Mouse (Mus musculus): Measurements from ENCODE around the gene Gm21985.
"Not testable (repeated sequence)": the region's sequence is repeated elsewhere in the genome, so short reads cannot be mapped to it uniquely, and the experiment has no call there.

Gene Gm21985

DNA sequence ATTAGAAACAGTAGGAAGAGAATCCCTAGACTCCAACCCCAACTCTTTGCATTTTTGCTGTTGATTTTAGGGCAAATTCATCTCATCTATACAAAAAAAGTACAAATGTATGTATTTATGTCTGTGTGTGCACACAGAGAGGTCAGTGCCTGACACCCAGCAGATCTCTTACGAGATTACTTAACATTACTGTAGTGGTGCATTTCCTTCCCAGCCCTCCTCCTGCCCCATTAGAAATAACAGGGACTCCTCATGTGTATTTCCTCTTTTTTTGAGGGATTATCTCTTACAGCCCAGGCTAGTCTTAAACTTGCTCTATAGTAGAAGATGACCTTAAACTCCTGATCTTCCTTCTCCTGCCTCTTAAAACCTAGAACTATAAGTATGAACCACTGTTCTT is 126.6 kb downstream of the Gm21985 start:
- no peak for DNase-seq (ENCODE audit: low read depth)

GRCm38 (mm10) chr2:112393958-112394357 is 127.8 kb downstream of the Gm21985 start:
- DNase-seq (ENCODE audit: low read depth) = no peak

DNA sequence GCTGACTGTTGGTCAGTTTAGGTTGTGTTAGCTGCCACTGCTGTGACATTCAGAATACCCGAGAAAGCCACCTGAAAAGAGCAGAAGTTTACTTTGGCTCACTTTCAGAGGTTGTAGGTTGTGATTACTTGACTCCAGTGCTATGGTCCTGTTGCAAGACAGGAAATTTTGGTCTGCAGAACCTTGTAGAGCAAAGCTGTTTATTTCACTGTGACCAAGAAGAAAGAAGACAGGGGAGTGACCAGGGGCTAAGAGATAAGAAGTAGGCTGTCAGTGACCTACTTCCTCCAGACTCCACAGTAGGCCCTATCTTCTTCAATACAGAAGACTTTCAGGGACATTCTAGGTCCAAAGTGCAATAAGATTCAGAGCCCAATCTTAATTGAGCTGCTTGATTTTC is 130.5 kb downstream of the Gm21985 start:
- DNase-seq (ENCODE audit: low read depth) = no peak

- DNase-seq (ENCODE audit: low read depth) = no peak
These were observed 140.9 kb downstream of the Gm21985 start for GRCm38 (mm10) chr2:112407030-112407429.

- no peak for DNase-seq (ENCODE audit: low read depth)
These were observed 159.2 kb downstream of the Gm21985 start for GRCm38 (mm10) chr2:112425308-112425707.

DNA sequence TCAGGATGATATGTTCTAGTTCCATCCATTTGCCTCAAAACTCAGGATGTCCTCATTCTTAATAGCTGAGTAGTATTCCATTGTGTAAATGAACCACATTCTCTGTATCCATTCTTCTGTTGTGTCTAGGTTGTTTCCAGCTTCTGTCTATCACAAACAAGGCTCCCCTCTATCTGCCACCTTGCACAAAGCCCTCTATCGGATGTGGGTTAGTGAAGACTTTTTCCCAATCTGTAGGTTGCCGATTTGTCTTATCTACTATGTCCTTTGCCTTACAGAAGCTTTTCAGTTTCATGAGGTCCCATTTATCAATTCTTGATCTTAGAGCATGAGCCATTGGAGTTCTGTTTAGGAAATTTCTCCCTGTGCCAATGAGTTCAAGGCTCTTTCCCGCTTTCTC is 162.4 kb downstream of the Gm21985 start:
- not testable (repeated sequence) for DNase-seq (ENCODE audit: low read depth)

DNA sequence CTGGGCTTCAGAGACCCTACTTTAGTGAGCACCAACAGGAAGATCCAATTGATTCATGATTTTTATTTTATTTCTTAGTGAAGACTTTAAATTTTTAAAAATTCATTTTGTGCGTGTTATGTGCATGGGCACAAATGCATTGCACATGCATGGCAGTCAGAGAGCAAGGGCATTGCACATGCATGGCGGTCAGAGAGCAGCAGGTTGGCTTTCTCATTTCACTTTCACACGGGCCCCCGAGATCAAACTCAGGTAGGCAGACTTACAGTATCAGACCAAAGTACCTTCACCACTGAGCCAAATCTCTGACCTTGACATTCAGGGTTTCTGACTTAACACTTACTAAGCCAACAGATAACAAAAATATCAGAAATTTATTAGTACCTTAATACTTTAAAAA is 163.6 kb downstream of the Gm21985 start:
- DNase-seq (ENCODE audit: low read depth) = no peak

DNA sequence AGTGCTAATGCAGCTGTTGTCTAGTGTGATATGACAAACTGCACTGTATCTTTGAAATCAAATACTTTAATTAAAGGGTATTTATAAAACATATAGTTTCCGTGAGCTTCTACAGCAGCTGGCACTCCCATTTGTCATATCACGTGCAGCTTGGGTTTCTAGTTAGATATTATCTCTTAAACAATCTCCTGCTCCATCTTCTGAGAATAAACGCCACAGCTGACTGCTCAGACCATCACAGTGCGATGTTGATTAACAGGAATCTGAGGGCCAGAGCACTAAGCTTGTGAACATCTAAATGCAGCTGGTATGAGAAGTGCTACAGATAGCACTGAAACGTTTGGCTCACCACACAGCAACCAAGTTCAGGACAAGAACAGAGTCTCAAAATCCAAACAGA is 164.3 kb downstream of the Gm21985 start:
- no peak for DNase-seq (ENCODE audit: low read depth)

DNA sequence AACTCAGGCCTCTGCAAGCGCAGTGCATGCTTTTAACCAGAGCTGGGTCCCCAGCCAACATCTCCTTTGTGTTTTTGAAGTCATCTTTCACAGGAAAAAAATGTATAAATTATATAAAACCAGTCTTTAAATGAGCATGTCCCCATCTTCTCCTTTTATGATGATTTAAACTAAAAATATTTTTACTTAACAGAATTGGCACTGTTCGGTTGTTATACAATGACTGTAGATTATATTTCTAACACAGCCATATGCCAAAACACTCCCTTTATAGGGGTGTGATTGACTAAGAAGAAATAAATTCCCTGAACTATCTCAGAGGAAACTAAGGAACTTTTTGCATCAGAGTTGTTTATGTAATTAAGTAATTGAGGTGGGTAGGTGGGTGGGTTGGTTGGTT is 166.4 kb downstream of the Gm21985 start:
- no peak for DNase-seq (ENCODE audit: low read depth)

DNA sequence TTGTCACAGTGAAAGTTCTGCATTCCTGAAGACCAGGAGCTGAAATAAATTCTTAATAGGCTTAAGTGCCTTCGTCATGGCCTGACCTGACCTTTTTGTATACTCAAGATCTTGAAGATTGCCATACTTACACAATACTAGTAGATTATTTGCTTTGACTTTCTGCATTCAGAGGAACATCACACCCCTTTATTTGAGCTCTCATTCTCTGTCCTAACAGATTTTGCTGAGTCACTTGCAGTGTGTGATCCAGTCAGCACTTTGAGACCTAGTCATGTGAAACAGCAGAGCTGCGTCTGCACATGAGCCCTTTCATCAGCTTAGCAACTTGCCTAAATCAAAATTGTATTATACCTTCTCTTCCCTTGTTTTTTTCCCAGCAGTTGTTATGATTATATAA is 167.2 kb downstream of the Gm21985 start:
- DNase-seq (ENCODE audit: low read depth) = no peak

DNA sequence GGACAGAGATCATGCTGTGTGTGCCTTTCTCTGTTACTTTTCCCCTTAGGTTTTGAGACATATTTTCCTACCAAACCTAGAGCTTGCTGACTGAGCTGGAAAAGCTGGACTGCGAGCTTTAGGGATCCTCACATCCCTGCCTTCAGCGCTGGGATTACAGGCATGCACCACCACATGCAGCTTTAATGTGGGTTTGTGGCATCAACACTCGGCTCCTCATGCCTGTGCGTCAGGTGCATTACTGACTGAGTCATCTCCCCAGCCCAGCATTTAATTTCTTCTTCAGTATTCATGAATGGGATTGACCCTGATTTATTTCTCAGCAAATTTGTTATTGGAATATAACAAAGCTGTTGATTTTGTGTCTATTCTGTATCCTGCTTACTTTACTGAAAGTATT is 170.2 kb downstream of the Gm21985 start:
- no peak for DNase-seq (ENCODE audit: low read depth)

DNA sequence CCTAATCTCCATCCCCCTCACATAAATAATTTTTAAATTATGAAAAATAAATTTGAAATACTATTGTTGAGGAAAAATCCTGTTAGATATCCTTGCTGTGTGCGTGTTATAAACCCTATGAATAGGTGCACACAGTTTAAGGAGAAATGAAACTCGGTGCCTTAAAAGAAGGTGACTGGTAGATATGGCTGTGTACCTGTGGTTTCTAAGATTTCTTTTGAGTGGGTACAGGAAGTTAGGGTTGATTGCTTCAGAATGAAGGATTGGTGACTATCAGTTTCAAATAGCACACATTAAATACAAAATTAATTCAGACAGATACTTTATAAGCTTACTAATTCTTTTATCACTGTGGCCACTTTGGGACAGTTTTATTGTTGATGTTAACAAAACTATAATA is 171.5 kb downstream of the Gm21985 start:
- no peak for DNase-seq (ENCODE audit: low read depth)

DNA sequence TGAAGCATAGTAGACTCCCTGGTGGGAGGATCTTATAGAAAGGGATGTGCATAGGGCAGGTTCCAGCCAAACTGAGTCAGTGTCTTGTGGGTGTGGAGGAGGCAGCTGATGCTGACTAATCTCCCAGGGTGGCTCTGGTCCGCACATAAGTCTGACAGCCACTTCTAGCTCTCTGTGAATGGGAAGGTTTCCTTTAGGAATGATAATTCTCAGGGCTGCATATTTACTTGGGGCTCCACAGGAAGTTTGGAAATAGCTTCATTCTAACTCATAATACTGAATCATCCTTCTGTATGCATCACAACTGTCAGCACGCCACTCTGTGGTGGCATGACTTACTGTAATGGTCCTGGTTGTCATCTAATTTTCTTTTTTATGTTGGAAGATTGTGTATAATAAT is 177.4 kb downstream of the Gm21985 start:
- no peak for DNase-seq (ENCODE audit: low read depth)

- no peak for DNase-seq (ENCODE audit: low read depth)
These were observed 179.4 kb downstream of the Gm21985 start for GRCm38 (mm10) chr2:112445511-112445910.

DNA sequence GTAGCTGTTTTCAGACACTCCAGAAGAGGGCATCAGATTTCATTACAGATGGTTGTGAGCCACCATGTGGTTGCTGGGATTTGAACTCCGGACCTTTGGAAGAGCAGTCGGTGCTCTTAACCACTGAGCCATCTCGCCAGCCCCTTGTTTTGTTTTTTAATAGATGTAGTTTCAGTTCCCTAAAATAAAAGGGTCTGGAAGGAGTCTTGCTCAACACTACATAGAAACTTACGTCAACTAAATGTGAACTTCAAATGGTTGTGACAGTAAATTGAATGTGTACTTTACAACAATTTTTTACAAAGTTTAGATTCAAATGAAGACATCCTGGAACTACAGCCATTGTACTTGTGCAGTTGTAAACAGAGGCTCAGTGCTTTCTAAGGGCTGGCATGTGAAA is 181.9 kb downstream of the Gm21985 start:
- DNase-seq (ENCODE audit: low read depth) = not testable (repeated sequence)

DNA sequence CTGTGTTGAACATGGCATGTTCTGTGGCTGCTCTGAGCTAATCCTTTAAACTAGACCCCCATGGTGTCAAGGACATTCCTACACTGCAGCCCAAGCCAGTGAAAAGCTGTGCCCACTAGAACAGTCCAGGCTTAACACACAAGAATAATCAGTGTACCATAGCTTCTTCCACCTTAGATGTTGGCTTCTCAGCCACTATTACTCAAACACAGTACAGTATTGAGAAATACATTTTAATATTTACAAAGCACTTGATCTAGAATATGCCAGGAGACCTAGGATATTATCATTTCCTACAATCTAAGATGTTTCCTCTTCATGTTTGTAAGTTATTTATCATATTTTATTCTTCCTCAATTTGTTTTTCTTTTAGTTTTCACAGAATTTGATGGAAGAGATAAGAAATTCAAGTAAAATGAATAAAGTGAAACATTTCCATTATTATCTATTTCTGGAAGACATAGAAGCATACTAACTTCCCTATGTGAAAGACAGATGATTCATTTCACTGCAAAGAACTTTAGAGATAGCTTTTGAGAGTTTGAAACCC is 182.5 kb downstream of the Gm21985 start:
- no peak for DNase-seq (ENCODE audit: low read depth)

DNA sequence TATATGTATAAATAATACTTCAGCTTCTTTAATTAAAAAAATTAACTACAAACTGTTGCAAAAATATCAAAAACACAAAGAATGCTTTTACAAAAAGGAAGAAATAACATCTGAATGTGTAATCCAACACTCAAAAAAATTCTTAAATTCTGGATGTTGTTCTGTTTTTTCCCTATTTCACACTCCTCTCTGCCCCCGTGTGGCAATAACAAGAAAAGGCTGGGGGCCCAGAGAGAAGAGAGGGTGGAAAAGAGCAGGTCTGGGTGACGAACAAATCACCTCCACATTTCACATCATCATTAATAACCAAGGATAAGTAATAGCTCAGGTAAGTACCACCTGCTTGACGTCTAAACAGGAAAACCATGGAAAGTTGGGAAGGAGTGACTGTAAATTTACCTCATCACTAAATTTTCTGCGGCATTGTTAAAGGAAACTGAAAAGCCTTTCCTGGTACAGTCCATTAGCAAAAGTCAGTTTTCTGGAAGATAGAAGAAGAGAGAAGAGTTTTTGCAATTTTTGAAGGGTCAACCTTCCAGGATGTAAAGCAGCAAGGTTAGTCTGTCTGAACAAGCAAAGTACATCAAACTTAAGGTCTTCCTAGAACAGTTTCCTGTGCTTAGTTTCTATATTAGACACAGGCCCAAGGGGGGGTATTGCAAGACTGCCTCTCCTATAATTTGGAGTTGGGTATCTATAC is 183.6 kb downstream of the Gm21985 start:
- peak; percentile 67 for DNase-seq (ENCODE audit: low read depth)

DNA sequence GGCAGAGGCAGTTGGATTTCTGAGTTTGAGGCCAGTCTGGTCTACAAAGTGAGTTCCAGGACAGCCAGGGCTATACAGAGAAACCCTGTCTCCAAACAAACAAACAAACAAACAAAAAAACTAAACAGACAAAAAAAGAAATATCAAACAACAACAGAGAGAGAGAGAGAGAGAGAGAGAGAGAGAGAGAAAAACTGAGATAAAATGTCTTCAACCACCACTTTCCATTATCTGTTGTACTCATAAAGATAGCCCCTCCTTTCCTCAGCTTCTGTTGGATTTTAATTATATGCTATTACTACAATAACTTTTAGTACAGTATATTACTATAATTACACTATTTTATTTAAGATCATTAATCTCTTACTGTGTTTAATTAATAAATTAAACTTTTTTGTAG is 186.4 kb downstream of the Gm21985 start:
- DNase-seq (ENCODE audit: low read depth) = not testable (repeated sequence)

DNA sequence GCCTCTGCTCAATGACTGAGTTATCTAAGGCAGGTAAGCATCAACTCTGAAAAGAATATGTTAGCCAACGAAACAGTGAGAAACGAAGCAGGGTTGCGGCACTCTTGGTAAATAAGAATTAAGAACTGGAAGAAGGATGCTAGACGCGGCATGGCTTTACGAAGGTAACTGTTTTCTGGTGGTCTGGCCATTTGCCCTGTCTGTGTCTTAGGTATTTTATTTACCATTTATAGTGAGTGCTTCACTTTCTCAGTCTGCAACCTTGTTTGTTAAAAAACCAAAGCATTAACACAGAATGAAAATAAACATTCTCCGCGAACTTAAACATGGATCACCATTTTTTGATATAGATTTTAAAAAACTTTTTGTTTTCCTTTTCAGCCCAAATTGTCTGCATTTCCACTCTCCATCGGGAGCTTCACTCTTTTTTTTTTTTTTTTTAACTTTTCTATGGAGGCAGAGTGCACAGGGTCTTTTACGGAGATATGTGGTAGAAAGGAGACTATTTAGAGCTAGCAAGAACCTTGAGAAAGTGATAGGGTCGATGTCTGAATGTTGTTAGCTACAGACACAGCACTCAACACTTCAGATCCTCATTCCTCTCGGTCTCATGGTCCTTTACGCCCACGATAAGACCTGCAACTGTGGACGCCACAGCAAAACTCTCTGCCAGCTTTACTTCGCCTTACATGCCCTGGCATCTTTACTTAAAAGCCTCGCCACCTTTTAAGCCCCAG is 188.2 kb downstream of the Gm21985 start:
- no peak for DNase-seq (ENCODE audit: low read depth)

DNA sequence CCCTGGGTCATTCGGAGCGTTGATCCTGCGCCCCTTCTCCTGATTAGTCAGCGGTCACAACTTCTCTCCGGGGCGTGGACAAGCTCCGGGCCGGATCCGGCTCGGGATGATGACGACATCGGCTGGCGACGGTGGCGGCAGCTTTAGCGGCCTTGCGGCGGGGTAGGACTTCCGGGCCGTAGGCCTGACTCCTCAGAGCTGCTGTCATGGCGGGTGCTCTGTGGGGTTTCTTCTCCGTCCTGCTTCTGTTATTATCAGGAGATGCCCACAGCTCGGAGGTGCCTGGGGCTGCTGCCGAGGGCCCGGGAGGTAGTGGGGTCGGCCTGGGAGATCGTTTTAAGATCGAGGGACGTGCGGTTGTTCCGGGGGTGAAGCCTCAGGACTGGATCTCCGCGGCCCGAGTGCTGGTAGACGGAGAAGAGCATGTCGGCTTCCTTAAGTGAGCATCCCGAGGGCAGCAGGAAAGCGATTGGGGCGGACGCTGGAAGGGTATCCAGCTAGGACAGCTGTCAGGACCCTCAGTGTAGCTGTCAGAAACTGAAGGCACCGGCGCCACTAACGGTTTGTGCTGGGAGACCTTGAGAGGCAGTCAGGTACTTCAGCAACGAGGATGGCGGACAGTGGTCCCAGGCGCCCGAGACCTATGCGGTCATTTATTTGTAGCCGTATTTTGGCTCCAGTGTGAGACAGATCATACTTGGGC is 188.9 kb downstream of the Gm21985 start, which contains the start of gene Emc7:
Emc7 (plus strand) TSS at position 136 of the 703 bp plus-strand sequence.
- peak; percentile 95 for DNase-seq (ENCODE audit: low read depth)
